In the genomic region with DNA sequence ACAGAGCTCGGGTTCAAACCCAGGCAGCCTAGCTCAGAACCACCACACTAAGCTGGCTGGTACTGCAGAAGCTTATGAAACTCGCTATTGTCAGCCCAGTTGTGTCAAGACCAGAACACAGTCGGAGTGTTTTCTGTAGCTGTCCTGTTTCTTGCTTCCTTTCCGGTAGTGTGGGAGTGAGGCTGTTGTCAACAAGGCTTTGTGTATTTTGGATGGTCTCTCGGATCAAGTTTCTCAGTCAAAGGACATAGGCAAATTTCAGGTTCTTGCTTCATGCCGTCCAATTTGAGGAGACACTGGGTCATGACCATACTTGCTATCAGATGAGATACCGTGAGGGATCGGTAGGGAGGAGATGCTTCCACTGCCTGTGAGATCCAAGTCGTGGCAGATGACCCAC, we compare ENCODE assay signal across 38 mouse cellular contexts. TPM values are rescaled to one million over a fixed set of nuclear protein-coding genes. Genes with fewer than 3 reads are reported as not detected.
"Had no signal": no experiment of that assay in that cellular context is flagged by ENCODE, and none has a peak within 500 bp of the region (broad histone marks: within the 10 kb centered on the region; RNA-seq: fewer than 3 reads in every experiment).

No protein-coding gene starts in this region.

- H3K4me1 ChIP-seq: embryonic facial prominence, embryonic 10.5 days; embryonic facial prominence, embryonic 12.5 days; embryonic facial prominence, embryonic 13.5 days; embryonic facial prominence, embryonic 15.5 days; forebrain, embryonic 10.5 days; forebrain, embryonic 12.5 days; forebrain, embryonic 13.5 days; forebrain, embryonic 15.5 days had no signal

- ATAC-seq: forebrain, embryonic 13.5 days; forebrain, embryonic 14.5 days; forebrain, embryonic 15.5 days; forebrain, embryonic 16.5 days; forebrain, postnatal 0 days had no signal

- H3K36me3 ChIP-seq: embryonic facial prominence, embryonic 10.5 days; embryonic facial prominence, embryonic 12.5 days; embryonic facial prominence, embryonic 13.5 days; embryonic facial prominence, embryonic 15.5 days; forebrain, embryonic 10.5 days; forebrain, embryonic 12.5 days; forebrain, embryonic 15.5 days had no signal

- H3K9ac ChIP-seq: embryonic facial prominence, embryonic 12.5 days; embryonic facial prominence, embryonic 13.5 days; embryonic facial prominence, embryonic 15.5 days; forebrain, embryonic 12.5 days; forebrain, embryonic 13.5 days; forebrain, embryonic 15.5 days; forebrain, postnatal 0 days had no signal

- H3K27ac ChIP-seq: embryonic facial prominence, embryonic 10.5 days; embryonic facial prominence, embryonic 12.5 days; embryonic facial prominence, embryonic 13.5 days; embryonic facial prominence, embryonic 15.5 days; forebrain, embryonic 10.5 days; forebrain, embryonic 12.5 days; forebrain, embryonic 13.5 days; forebrain, embryonic 15.5 days; gastrocnemius, adult 2 months; heart, adult 2 months had no signal

- DNase-seq: cerebellum, adult 2 months; cerebellum, adult 8-10 months; cerebellum, adult 9-10 months; cerebellum, adult 9-11 months; cerebellum, postnatal 10 days; cerebellum, postnatal 14 days; cerebellum, postnatal 25 days; cerebellum, postnatal 36 days; embryo, embryonic 11 days; forebrain, postnatal 0 days; gastrocnemius, adult 2 months; gastrocnemius, postnatal 10 days; gastrocnemius, postnatal 14 days; gastrocnemius, postnatal 25 days; gastrocnemius, postnatal 36 days; heart, adult 18-20 months; heart, adult 2 months had no signal

- H3K27me3 ChIP-seq: embryonic facial prominence, embryonic 12.5 days; embryonic facial prominence, embryonic 13.5 days; embryonic facial prominence, embryonic 15.5 days; forebrain, embryonic 12.5 days; forebrain, embryonic 13.5 days; forebrain, embryonic 15.5 days had no signal

- H3K4me2 ChIP-seq: embryonic facial prominence, embryonic 12.5 days; embryonic facial prominence, embryonic 13.5 days; embryonic facial prominence, embryonic 15.5 days; forebrain, embryonic 12.5 days; forebrain, embryonic 13.5 days; forebrain, embryonic 15.5 days had no signal

- H3K9me3 ChIP-seq: embryonic facial prominence, embryonic 10.5 days; embryonic facial prominence, embryonic 12.5 days; embryonic facial prominence, embryonic 13.5 days; embryonic facial prominence, embryonic 15.5 days; forebrain, embryonic 10.5 days; forebrain, embryonic 12.5 days; forebrain, embryonic 13.5 days; forebrain, embryonic 15.5 days had no signal

- H3K4me3 ChIP-seq: embryonic facial prominence, embryonic 10.5 days; embryonic facial prominence, embryonic 12.5 days; embryonic facial prominence, embryonic 13.5 days; embryonic facial prominence, embryonic 15.5 days; erythroblast, embryonic 14.5 days; forebrain, embryonic 10.5 days; forebrain, embryonic 12.5 days; forebrain, embryonic 13.5 days; forebrain, embryonic 15.5 days; gastrocnemius, adult 2 months; heart, adult 2 months had no signal

RNA-seq across cellular contexts. Expression of a gene that starts 1.7 kb away (rescaled TPM):
- total RNA-seq: common myeloid progenitor, adult 5-6 weeks; gastrocnemius, adult 18-20 months; gastrocnemius, adult 2 months; gastrocnemius, adult 8-10 months; gastrocnemius, postnatal 10 days; gastrocnemius, postnatal 14 days; gastrocnemius, postnatal 25 days; gastrocnemius, postnatal 36 days; gastrocnemius, postnatal 4 days; granulocyte monocyte progenitor cell, adult 5-6 weeks; heart, adult 18-20 months; heart, adult 2 months had no signal
- polyA plus RNA-seq: cortical plate, adult 2 months; embryonic facial prominence, embryonic 10.5 days; embryonic facial prominence, embryonic 11.5 days; embryonic facial prominence, embryonic 12.5 days; embryonic facial prominence, embryonic 13.5 days; embryonic facial prominence, embryonic 14.5 days; embryonic facial prominence, embryonic 15.5 days; erythroblast, embryonic 14.5 days; forebrain, embryonic 10.5 days; forebrain, embryonic 11.5 days; forebrain, embryonic 12.5 days; forebrain, postnatal 0 days; frontal cortex, adult 2 months; heart, adult 2 months had no signal

RNA-seq across cellular contexts. Expression of a gene that starts 46.3 kb away (rescaled TPM):
- total RNA-seq: common myeloid progenitor, adult 5-6 weeks; forebrain, postnatal 0 days; gastrocnemius, adult 2 months; gastrocnemius, adult 8-10 months; gastrocnemius, postnatal 10 days; gastrocnemius, postnatal 14 days; gastrocnemius, postnatal 25 days; gastrocnemius, postnatal 36 days; gastrocnemius, postnatal 4 days; granulocyte monocyte progenitor cell, adult 5-6 weeks; heart, adult 18-20 months; heart, adult 2 months had no signal
- polyA plus RNA-seq: cerebellum, adult 2 months; cortical plate, adult 2 months; embryonic facial prominence, embryonic 10.5 days; embryonic facial prominence, embryonic 11.5 days; embryonic facial prominence, embryonic 12.5 days; embryonic facial prominence, embryonic 13.5 days; embryonic facial prominence, embryonic 14.5 days; embryonic facial prominence, embryonic 15.5 days; erythroblast, embryonic 14.5 days; forebrain, embryonic 10.5 days; forebrain, embryonic 11.5 days; forebrain, embryonic 12.5 days; forebrain, embryonic 13.5 days; forebrain, embryonic 14.5 days; forebrain, embryonic 15.5 days; forebrain, embryonic 16.5 days; forebrain, postnatal 0 days; frontal cortex, adult 2 months; heart, adult 2 months had no signal
